Mouse (Mus musculus): ENCODE results near the gene St8sia6. TPM values are rescaled to one million over a fixed set of nuclear protein-coding genes. Genes with fewer than 3 reads are reported as not detected.
"Not testable (repeated sequence)": the region's sequence is repeated elsewhere in the genome, so short reads cannot be mapped to it uniquely, and the experiment has no call there.

St8sia6 gene
- polyA plus RNA-seq, 1 experiment from 2014 or later, result 0.38 TPM

GRCm38 (mm10) chr2:13789365-13789764, 4.5 kb downstream of the St8sia6 start:
- Histone ChIP-seq H3K4me3 (replicated peaks) (no peak overlapping the region), H3K36me3 (no peaks in the 10 kb centered on the region), H3K9me3 (no peaks in the 10 kb centered on the region), H3K9ac (no peak overlapping the region), H3K27ac (no peak overlapping the region), H3K4me2 (replicated peaks) (no peak overlapping the region), H3K27me3 (replicated peaks) (peaks cover 18% of the 10 kb centered on the region), H3K4me1 (replicated peaks) (peaks cover 7% of the 10 kb centered on the region; the same call in 1 of the 2 replicates)
- WGBS, result 52% methylated on average over 1 of the region's 1 CpGs
- ATAC-seq, result no peak

GRCm38 (mm10) chr2:13786577-13787168, 7.2 kb downstream of the St8sia6 start:
- Histone ChIP-seq H3K4me3 (replicated peaks) (no peak overlapping the region), H3K27ac (no peak overlapping the region), H3K27me3 (replicated peaks) (no peaks in the 10 kb centered on the region), H3K9me3 (no peaks in the 10 kb centered on the region), H3K4me1 (replicated peaks) (no peaks in the 10 kb centered on the region), H3K36me3 (no peaks in the 10 kb centered on the region), H3K4me2 (replicated peaks) (no peak overlapping the region), H3K9ac (no peak overlapping the region)
- ATAC-seq, result no peak
- WGBS, result 81% methylated on average over 1 of the region's 1 CpGs

- not testable (repeated sequence) for H3K4me2 ChIP-seq (replicated peaks); H3K9me3 ChIP-seq; H3K4me1 ChIP-seq (replicated peaks); H3K4me3 ChIP-seq (replicated peaks); H3K36me3 ChIP-seq; ATAC-seq; H3K27ac ChIP-seq; H3K27me3 ChIP-seq (replicated peaks); H3K9ac ChIP-seq
- WGBS, result 59% methylated on average over 3 of the region's 3 CpGs
Measured at GRCm38 (mm10) chr2:13785992-13786391, 7.9 kb downstream of the St8sia6 start.

GRCm38 (mm10) chr2:13785247-13785646, 8.6 kb downstream of the St8sia6 start:
- no peak overlapping the region for H3K27ac ChIP-seq
- WGBS, result 65% methylated on average over 2 of the region's 2 CpGs
- no peaks in the 10 kb centered on the region for H3K36me3 ChIP-seq
- H3K4me1 ChIP-seq (replicated peaks), result no peaks in the 10 kb centered on the region
- no peak overlapping the region for H3K9ac ChIP-seq
- ATAC-seq, result no peak
- no peaks in the 10 kb centered on the region for H3K9me3 ChIP-seq
- H3K4me2 ChIP-seq (replicated peaks), result no peak overlapping the region
- no peaks in the 10 kb centered on the region for H3K27me3 ChIP-seq (replicated peaks)
- no peak overlapping the region for H3K4me3 ChIP-seq (replicated peaks)

GRCm38 (mm10) chr2:13784448-13784847, 9.4 kb downstream of the St8sia6 start:
- Histone ChIP-seq H3K27ac (no peak overlapping the region), H3K9ac (no peak overlapping the region), H3K27me3 (replicated peaks) (no peaks in the 10 kb centered on the region), H3K4me3 (replicated peaks) (no peak overlapping the region), H3K36me3 (no peaks in the 10 kb centered on the region), H3K4me2 (replicated peaks) (no peak overlapping the region), H3K4me1 (replicated peaks) (no peaks in the 10 kb centered on the region), H3K9me3 (no peaks in the 10 kb centered on the region)
- WGBS, result 88% methylated on average over 1 of the region's 1 CpGs
- no peak for ATAC-seq

GRCm38 (mm10) chr2:13777032-13777431, 16.8 kb downstream of the St8sia6 start:
- no peak overlapping the region for H3K9ac ChIP-seq
- H3K36me3 ChIP-seq, result no peaks in the 10 kb centered on the region
- H3K4me2 ChIP-seq (replicated peaks), result no peak overlapping the region
- H3K27me3 ChIP-seq (replicated peaks), result no peaks in the 10 kb centered on the region
- no peaks in the 10 kb centered on the region for H3K9me3 ChIP-seq
- H3K4me3 ChIP-seq (replicated peaks), result no peak overlapping the region
- H3K27ac ChIP-seq, result no peak overlapping the region
- ATAC-seq, result no peak
- H3K4me1 ChIP-seq (replicated peaks), result no peaks in the 10 kb centered on the region

- H3K4me3 ChIP-seq (replicated peaks), result no peak overlapping the region
- no peaks in the 10 kb centered on the region for H3K36me3 ChIP-seq
- WGBS, result 71% methylated on average over 1 of the region's 1 CpGs
- no peaks in the 10 kb centered on the region for H3K9me3 ChIP-seq
- H3K27me3 ChIP-seq (replicated peaks), result no peaks in the 10 kb centered on the region
- no peak overlapping the region for H3K9ac ChIP-seq
- H3K4me2 ChIP-seq (replicated peaks), result no peak overlapping the region
- H3K4me1 ChIP-seq (replicated peaks), result no peaks in the 10 kb centered on the region
- H3K27ac ChIP-seq, result no peak overlapping the region
- no peak for ATAC-seq
Measured at GRCm38 (mm10) chr2:13776453-13776852, 17.4 kb downstream of the St8sia6 start.

- H3K36me3 ChIP-seq, result no peaks in the 10 kb centered on the region
- no peak overlapping the region for H3K4me3 ChIP-seq (replicated peaks)
- H3K27me3 ChIP-seq (replicated peaks), result no peaks in the 10 kb centered on the region
- WGBS, result 89% methylated on average over 3 of the region's 3 CpGs
- no peaks in the 10 kb centered on the region for H3K4me1 ChIP-seq (replicated peaks)
- H3K9ac ChIP-seq, result no peak overlapping the region
- no peak overlapping the region for H3K27ac ChIP-seq
- H3K4me2 ChIP-seq (replicated peaks), result no peak overlapping the region
- ATAC-seq, result no peak
- no peaks in the 10 kb centered on the region for H3K9me3 ChIP-seq
Measured at GRCm38 (mm10) chr2:13775056-13775455, 18.8 kb downstream of the St8sia6 start.

GRCm38 (mm10) chr2:13768524-13768923, 25.3 kb downstream of the St8sia6 start:
- Histone ChIP-seq H3K9me3 (no peaks in the 10 kb centered on the region), H3K4me2 (replicated peaks) (no peak overlapping the region), H3K27ac (no peak overlapping the region), H3K4me1 (replicated peaks) (no peaks in the 10 kb centered on the region), H3K9ac (no peak overlapping the region), H3K36me3 (no peaks in the 10 kb centered on the region), H3K4me3 (replicated peaks) (no peak overlapping the region), H3K27me3 (replicated peaks) (no peaks in the 10 kb centered on the region)
- WGBS, result 71% methylated on average over 5 of the region's 5 CpGs
- no peak for ATAC-seq

GRCm38 (mm10) chr2:13767532-13768411, 26.1 kb downstream of the St8sia6 start:
- no peak for ATAC-seq
- WGBS, result 64% methylated on average over 9 of the region's 9 CpGs
- H3K9me3 ChIP-seq, result no peaks in the 10 kb centered on the region
- no peak overlapping the region for H3K9ac ChIP-seq
- no peaks in the 10 kb centered on the region for H3K4me1 ChIP-seq (replicated peaks)
- no peak overlapping the region for H3K4me2 ChIP-seq (replicated peaks)
- no peak overlapping the region for H3K4me3 ChIP-seq (replicated peaks)
- H3K36me3 ChIP-seq, result no peaks in the 10 kb centered on the region
- no peaks in the 10 kb centered on the region for H3K27me3 ChIP-seq (replicated peaks)
- no peak overlapping the region for H3K27ac ChIP-seq

GRCm38 (mm10) chr2:13760366-13760765, 33.5 kb downstream of the St8sia6 start:
- no peak overlapping the region for H3K4me2 ChIP-seq (replicated peaks)
- H3K36me3 ChIP-seq, result no peaks in the 10 kb centered on the region
- H3K27ac ChIP-seq, result no peak overlapping the region
- no peaks in the 10 kb centered on the region; the same call in 1 of the 2 replicates for H3K9me3 ChIP-seq
- no peak for ATAC-seq
- no peaks in the 10 kb centered on the region for H3K4me1 ChIP-seq (replicated peaks)
- H3K4me3 ChIP-seq (replicated peaks), result no peak overlapping the region
- H3K27me3 ChIP-seq (replicated peaks), result no peaks in the 10 kb centered on the region
- no peak overlapping the region for H3K9ac ChIP-seq

GRCm38 (mm10) chr2:13757412-13757811, 36.5 kb downstream of the St8sia6 start:
- Histone ChIP-seq H3K36me3 (no peaks in the 10 kb centered on the region), H3K4me3 (replicated peaks) (no peak overlapping the region), H3K9me3 (no peaks in the 10 kb centered on the region; the same call in 1 of the 2 replicates), H3K4me2 (replicated peaks) (no peak overlapping the region), H3K27ac (no peak overlapping the region), H3K27me3 (replicated peaks) (no peaks in the 10 kb centered on the region), H3K4me1 (replicated peaks) (no peaks in the 10 kb centered on the region), H3K9ac (no peak overlapping the region)
- no peak for ATAC-seq
- 69% methylated on average over 7 of the region's 7 CpGs for WGBS

GRCm38 (mm10) chr2:13755733-13756132, 38.1 kb downstream of the St8sia6 start:
- Histone ChIP-seq H3K4me1 (replicated peaks) (no peaks in the 10 kb centered on the region), H3K27me3 (replicated peaks) (no peaks in the 10 kb centered on the region), H3K36me3 (no peaks in the 10 kb centered on the region), H3K4me3 (replicated peaks) (no peak overlapping the region), H3K9me3 (no peaks in the 10 kb centered on the region; the same call in 1 of the 2 replicates), H3K27ac (no peak overlapping the region), H3K4me2 (replicated peaks) (no peak overlapping the region), H3K9ac (no peak overlapping the region)
- ATAC-seq, result no peak
- 63% methylated on average over 4 of the region's 4 CpGs for WGBS

Data from intestine, embryonic 15.5 days (tissue).